Mouse (Mus musculus) heart, adult 10 weeks (tissue): Measurements from ENCODE around the gene Pus1. TPM values are rescaled to one million over a fixed set of nuclear protein-coding genes. Genes with fewer than 3 reads are reported as not detected.

Source experiments
- polyA plus RNA-seq: library from polyadenylated mRNA; stranded (reverse); fragments of 350-450 nt; fragmentation: Illumina TruSeq; extraction: RNeasy Lipid Tissue Mini Kit (QIAGEN cat#74804); gene quantifications from one replicate; pipeline ENCODE4 v1.2.3, GENCODE M21; 2014; ENCODE audit warnings: low read depth, low replicate concordance

Gene Pus1
- polyA plus RNA-seq = 20.3 TPM

DNA sequence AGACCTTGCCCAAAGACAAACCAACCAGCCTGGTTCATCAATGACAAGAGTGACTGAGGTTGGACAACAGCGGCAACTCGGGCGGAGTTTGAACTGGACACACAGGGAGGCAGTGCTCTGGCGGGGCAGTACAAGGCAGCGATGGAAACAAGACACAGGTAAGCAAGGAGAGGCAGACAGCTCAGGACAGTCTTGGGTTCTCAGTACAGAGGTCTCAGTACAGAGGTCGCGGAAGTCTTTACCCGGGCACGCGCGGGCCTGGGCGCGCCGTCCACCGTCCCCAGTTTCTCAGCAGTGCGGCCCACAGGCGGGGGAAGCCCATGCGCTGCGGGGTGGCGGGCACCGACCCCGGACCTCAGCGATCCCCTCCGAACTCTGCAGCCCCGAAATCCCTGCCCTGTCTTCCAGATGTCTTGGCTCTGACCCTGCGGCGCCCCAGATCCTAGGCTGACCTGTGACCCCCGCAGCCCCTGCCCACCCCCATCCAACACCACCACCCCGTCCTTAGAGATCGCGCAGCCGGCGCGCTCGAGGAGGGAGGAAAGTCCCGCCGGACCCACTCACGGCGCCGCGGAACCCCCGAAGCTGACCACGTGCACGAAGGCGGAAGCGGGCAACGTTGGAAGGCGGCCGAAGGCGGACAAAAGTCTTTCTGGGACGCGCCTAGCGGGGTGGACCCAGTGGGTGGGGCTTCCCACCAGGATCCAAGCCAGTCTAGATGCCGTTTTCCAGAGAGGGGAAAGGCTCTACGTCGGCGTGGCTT is at the start of gene Pus1:
Pus1 (minus strand) TSS at position 662 of the 763 bp plus-strand sequence.

DNA sequence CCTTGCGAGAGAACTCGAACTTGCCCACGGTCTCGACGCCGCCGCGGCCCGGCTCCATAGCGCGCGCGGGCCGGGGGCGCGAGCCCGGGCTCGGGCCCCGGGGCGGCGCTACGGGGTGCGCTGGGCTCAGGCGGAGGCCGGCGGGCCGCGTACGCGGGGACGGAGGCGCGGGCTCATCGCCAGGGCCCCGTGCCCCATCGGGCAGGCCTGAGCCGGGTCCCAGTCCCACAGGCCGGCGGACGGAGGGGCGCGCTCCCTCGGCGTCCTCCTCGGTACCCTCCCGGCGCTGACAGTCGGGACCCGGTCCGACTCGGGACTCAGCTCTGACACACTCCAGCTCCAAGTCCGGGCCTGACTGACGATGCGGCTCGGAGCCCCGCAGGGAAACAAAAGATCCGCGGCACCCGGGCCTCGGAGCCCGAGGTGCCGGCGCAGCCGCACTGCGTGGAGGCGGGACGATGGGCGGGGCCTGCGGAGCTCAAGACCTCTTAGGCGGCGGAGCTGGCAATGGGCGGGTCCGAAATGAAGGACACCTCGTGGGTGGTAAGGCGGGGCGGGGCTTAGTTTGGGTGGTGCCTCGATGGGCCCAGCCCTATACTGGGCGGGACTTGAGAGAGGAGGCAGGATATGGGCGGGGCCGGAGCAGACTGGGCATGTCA is 29.3 kb upstream of the Pus1 start, which contains the start of gene Ulk1:
Ulk1 (minus strand) TSS at position 431 of the 659 bp plus-strand sequence.

DNA sequence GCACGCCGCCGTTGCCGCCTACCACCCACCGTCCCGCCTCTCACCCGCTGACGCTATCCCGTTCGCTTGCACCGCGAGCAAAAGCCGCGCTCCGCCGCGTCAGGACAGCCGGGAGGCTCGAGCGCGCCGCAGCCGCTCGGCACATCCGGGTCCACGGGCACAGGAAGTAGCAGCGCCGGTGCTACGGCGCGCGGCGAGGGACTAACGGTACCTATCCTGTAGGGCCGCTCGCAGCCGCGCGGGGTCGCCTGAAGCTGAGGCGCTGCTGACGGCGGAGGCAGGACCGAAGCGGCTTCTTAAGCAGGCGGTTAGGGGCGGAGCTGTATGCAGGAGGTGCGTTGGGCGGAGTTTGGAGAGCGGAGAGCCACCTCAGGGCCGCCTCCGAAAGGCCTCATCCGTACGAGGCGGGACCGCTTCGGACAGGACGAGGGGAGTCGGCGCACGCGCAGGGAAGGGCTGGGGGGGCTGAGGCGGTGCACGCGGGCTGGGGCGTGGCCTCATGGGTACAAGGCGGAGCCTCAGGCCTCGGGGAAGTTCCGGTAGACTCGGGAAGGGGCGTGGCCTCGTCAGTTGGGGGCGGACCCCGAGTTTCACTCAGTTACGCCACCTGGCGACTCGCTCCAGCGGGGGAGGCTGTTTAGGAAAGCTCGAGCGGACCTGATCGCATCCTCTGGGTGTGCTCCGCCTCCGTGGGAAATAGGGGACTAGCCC is 9.9 kb downstream of the Pus1 start, which contains the start of gene Ep400:
Ep400 (minus strand) TSS at position 270 of the 711 bp plus-strand sequence.

Other genes with a start within 250 kb of the Pus1 start
- gene Galnt9, start 236.3 kb downstream of the Pus1 start, polyA plus RNA-seq = not detected
- 11.1 TPM for gene Noc4l, start 127.2 kb downstream of the Pus1 start, polyA plus RNA-seq
- 15.6 TPM for gene Ddx51, start 127.2 kb downstream of the Pus1 start, polyA plus RNA-seq
- gene Ep400, start 9.9 kb downstream of the Pus1 start, polyA plus RNA-seq = 16.8 TPM
- gene Ulk1, start 29.4 kb upstream of the Pus1 start, polyA plus RNA-seq = 55.8 TPM
- 25.1 TPM for gene Hscb, start 59.1 kb upstream of the Pus1 start, polyA plus RNA-seq
- 4.6 TPM for gene Chek2, start 59.3 kb upstream of the Pus1 start, polyA plus RNA-seq
- 5.9 TPM for gene Ttc28, start 99.1 kb upstream of the Pus1 start, polyA plus RNA-seq